Mouse (Mus musculus) hindbrain, embryonic 11.5 days (tissue): ENCODE measurements at regions not wholly inside any gene's neighbourhood (a gene's known extent, or its start where the extent isn't known, plus 50 kb on each side); places are given as distances from the start of the nearest gene placed in this dataset.

Source experiments
- ATAC-seq: fragments of 200-750 bp; cut with Nextera tagmentation; 2 replicates; pipeline ENCODE4 v1.8.0; 2017; ENCODE audit warnings: mild to moderate bottlenecking, moderate TSS enrichment, moderate library complexity; ENCODE audit not compliant: low FRiP score
- DNase-seq: peaks from one replicate; pipeline ENCODE4 v3.0.0-alpha.2; 2015; ENCODE audit warnings: low spot score
- H3K27ac ChIP-seq: fragments of 300-500 bp; sonication (generic); 2 replicates; pipeline ENCODE4 v1.5.1; 2014; ENCODE audit warnings: mild to moderate bottlenecking, low read depth, low read length
- H3K27me3 ChIP-seq: fragments of 300-500 bp; sonication (generic); 2 replicates; pipeline ENCODE4 v1.6.1; 2014; ENCODE audit warnings: mild to moderate bottlenecking, low read length, moderate library complexity, mixed read lengths; ENCODE audit not compliant: control insufficient read depth, insufficient read depth
- H3K36me3 ChIP-seq: fragments of 300-500 bp; sonication (generic); 2 replicates; pipeline ENCODE4 v1.6.1; 2014; ENCODE audit warnings: mild to moderate bottlenecking, low read length, moderate library complexity, mixed read lengths; ENCODE audit not compliant: control insufficient read depth, insufficient read depth
- H3K4me1 ChIP-seq: fragments of 300-500 bp; sonication (generic); replicated peaks from 2 replicates; pipeline ENCODE4 v1.6.1; 2014; ENCODE audit warnings: low read length, mixed read lengths; ENCODE audit not compliant: control insufficient read depth, insufficient read depth
- H3K4me2 ChIP-seq: fragments of 300-500 bp; sonication (generic); replicated peaks from 2 replicates; pipeline ENCODE4 v1.6.1; 2014; ENCODE audit warnings: mild to moderate bottlenecking, low read depth, low read length
- H3K4me3 ChIP-seq: fragments of 300-500 bp; sonication (generic); 2 replicates; pipeline ENCODE4 v1.5.1; 2014; ENCODE audit warnings: low read depth, low read length
- H3K9ac ChIP-seq: fragments of 300-500 bp; sonication (generic); 2 replicates; pipeline ENCODE4 v1.6.1; 2014; ENCODE audit warnings: low read depth, low read length
- H3K9me3 ChIP-seq: fragments of 300-500 bp; sonication (generic); 2 replicates; pipeline ENCODE4 v1.6.1; 2016; ENCODE audit warnings: low read length; ENCODE audit not compliant: control insufficient read depth
- WGBS: fragments of 180-500 bp; shearing (Covaris S2); extraction: QIAGEN DNeasy Blood & Tissue Kit; methylation state at CpG from one replicate; pipeline ENCODE4 v1.1.7; 2014; 5-methylcytosine and 5-hydroxymethylcytosine counted together

DNA sequence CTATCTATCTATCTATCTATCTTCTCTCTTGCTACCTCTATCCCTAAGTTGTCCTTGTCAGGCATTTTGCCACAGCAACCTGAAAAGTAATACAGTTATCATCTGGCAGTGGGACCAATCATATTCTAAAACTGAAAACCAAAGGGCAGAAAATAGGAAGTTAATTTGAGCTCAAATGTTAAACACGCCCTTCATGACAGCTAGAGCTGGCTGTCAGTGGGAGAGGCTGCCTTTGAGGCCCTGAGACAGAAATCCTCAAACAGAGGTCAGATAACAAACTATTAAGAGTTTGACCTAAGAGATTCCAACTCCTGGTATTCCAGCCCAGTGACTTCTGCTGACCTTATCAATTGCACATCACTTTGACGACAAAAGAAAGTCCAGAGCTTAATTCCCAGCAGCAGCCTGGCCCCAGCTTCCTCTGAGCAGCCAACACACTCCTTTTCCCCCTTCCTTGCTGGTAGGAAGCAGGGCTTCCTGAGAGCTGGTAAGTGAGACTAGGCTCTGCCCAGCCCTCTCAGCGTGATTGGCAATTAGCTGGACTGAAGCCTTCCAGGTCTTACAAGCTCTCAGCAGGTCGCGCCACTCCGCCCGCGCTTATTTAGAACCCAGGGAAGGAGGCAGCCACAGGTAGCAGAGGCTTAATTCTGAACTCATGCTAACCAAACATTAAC lies 250.0 kb downstream of the Sec61b start:
- Histone ChIP-seq H3K4me2 (no peak overlapping the region), H3K36me3 (no peaks in the 10 kb centered on the region), H3K4me1 (no peaks in the 10 kb centered on the region), H3K9ac (no peak overlapping the region), H3K27me3 (no peaks in the 10 kb centered on the region), H3K27ac (no peak overlapping the region), H3K9me3 (no peaks in the 10 kb centered on the region), H3K4me3 (no peak overlapping the region)
- WGBS, result 6% methylated on average over 8 of the region's 8 CpGs
- DNase-seq (peak; percentile 18), ATAC-seq (no peak)

DNA sequence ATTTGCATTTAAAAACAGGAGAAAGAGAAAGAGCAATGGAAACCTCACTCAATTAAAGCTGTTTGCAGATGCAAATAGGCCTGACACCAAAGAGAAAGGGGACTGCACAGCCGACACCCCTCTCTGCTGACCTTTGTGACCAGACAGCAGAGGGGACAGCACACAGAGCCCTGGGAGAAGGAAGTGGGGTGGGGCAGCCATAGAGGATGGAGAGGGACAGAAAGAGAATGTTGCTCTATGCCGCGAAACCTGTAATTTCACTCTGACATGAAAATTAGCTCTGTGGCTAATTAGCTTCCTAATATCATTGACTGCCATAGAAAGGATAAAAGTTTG lies 250.5 kb downstream of the Sec61b start:
- no peak overlapping the region for H3K4me2 ChIP-seq
- no peaks in the 10 kb centered on the region for H3K9me3 ChIP-seq
- no peaks in the 10 kb centered on the region for H3K36me3 ChIP-seq
- H3K4me3 ChIP-seq, result no peak overlapping the region
- H3K27ac ChIP-seq, result no peak overlapping the region
- no peaks in the 10 kb centered on the region for H3K4me1 ChIP-seq
- no peaks in the 10 kb centered on the region for H3K27me3 ChIP-seq
- DNase-seq (no peak), ATAC-seq (no peak)
- no peak overlapping the region for H3K9ac ChIP-seq
- 12% methylated on average over 3 of the region's 3 CpGs for whole genome bisulfite sequencing

DNA sequence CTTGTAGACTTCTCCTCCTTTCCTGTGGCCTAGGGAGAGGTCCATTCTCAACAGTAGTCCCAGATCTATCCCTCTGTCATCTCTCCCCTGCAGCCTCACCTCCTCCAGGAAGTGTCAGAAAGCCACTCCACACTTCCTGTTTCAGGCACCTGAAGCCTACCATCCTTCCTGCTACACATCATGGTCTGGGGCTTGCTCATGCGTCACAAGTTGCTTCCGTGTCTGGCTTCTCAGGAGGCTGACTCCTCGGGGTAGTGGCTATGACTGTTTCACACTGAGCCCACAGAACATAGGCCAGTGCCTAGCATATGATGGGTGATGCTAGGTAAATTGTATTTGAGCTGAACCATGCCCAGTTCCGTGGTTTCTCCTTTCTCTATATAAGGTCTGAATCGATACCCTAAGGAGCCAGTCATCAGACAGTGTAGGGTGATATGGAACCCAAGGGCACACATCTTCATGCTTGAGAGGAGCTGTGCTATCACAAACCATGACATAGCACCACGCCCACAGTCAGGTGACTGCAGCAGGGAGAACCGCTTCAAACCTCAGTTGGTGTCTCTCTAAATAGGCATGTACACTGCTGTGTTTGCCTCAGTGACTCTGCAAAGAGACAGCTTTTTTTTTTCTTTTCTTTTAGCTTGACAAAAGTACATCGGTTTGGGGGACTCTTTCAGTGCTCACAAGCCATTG lies 272.2 kb downstream of the Sec61b start:
- H3K4me2 ChIP-seq, result no peak overlapping the region
- no peaks in the 10 kb centered on the region for H3K9me3 ChIP-seq
- DNase-seq, result no peak
- H3K36me3 ChIP-seq, result no peaks in the 10 kb centered on the region
- 86% methylated on average over 8 of the region's 8 CpGs for WGBS
- no peak overlapping the region for H3K4me3 ChIP-seq
- no peak overlapping the region for H3K9ac ChIP-seq
- no peaks in the 10 kb centered on the region for H3K4me1 ChIP-seq
- no peak overlapping the region for H3K27ac ChIP-seq
- no peaks in the 10 kb centered on the region for H3K27me3 ChIP-seq
- no peak for ATAC-seq

DNA sequence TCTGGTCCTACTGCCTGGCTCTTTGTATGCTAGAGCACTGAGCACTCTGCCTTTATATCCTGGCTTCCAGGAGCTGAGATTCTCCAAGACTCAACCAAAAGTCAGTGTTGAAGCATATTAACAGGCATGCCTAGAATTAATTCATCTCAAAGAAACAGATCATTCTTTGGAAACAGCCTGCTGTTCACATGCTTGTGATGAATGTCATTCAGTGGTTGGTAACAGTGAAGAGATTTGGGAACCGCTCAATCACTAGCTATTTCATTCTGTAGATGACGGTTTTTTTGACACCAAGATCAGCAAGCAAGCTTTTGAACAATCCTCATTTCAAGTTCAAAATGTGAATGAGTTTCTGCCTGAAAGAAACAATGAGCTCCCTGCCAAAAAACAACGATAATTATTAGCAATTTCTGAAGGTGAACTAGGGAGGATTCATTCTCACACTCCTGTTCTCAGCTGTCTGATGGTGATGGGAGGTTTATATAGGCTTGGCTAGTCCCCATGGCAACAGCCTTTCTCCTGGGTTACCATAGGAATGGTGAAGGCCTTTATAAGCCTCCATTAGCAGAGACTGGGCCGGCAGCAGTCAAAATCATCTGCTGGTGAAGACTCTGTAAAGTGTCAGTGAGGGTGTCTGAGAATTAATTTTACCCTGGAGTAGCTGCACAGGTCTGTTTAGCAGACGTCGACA lies 272.6 kb upstream of the Nr4a3 start:
- DNase-seq, result peak; percentile 62

DNA sequence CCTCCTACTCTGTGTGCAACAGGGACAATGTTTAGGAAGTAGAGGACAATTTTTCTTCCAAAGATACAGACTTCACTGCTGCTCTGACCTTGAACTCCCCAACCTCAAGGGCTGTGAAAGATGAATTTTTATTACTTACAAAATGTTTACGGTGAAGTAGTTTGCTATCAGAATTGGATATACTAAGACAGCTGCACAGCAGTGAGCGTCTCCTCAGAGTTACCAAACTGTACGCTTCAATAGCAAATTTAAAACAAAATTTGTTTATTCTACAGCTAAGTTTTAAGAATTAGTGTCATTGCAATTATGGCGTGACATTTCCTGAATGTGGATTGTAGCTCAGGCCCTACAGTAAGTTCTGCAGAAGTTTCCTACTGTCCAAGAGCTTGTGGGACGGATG lies 270.3 kb upstream of the Nr4a3 start:
- H3K4me2 ChIP-seq, result no peak overlapping the region
- no peak overlapping the region for H3K27ac ChIP-seq
- H3K4me1 ChIP-seq, result no peaks in the 10 kb centered on the region
- ATAC-seq (no peak), DNase-seq (no peak)
- H3K9me3 ChIP-seq, result no peaks in the 10 kb centered on the region
- no peak overlapping the region for H3K9ac ChIP-seq
- H3K27me3 ChIP-seq, result no peaks in the 10 kb centered on the region
- H3K36me3 ChIP-seq, result no peaks in the 10 kb centered on the region
- 94% methylated on average over 5 of the region's 5 CpGs for WGBS
- H3K4me3 ChIP-seq, result no peak overlapping the region

More for the DNA sequence above, 272.6 kb upstream of the Nr4a3 start:
- Histone ChIP-seq H3K36me3 (no peaks in the 10 kb centered on the region), H3K9ac (no peak overlapping the region), H3K4me1 (no peaks in the 10 kb centered on the region), H3K27ac (no peak overlapping the region), H3K9me3 (no peaks in the 10 kb centered on the region), H3K27me3 (no peaks in the 10 kb centered on the region), H3K4me2 (no peak overlapping the region), H3K4me3 (no peak overlapping the region)
- WGBS, result 60% methylated on average over 6 of the region's 6 CpGs
- ATAC-seq, result peak; percentile 68

DNA sequence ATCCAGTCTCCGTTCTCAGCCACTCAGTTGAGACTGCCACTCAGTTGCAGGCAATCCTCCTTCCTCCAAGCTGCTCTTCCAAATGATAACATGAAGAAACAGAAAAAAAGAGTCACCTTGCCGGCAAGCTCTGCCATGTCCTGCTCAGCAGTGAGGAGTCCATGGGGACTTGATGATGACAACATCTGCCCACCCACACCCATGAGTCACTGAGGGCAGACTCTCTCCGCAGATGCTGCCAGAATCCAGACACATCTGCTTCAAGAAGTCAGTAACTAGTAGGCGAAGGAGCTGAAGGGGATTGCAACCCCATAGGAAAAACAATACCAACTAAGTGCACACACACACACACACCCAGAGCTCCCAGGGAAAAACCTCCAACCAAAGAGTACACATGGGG lies 263.9 kb upstream of the Nr4a3 start:
- WGBS, result 85% methylated on average over 4 of the region's 4 CpGs
- no peak overlapping the region for H3K4me3 ChIP-seq
- H3K4me2 ChIP-seq, result no peak overlapping the region
- H3K9ac ChIP-seq, result no peak overlapping the region
- no peak overlapping the region for H3K27ac ChIP-seq
- no peaks in the 10 kb centered on the region for H3K4me1 ChIP-seq
- no peaks in the 10 kb centered on the region for H3K36me3 ChIP-seq
- DNase-seq (no peak), ATAC-seq (no peak)
- no peaks in the 10 kb centered on the region for H3K9me3 ChIP-seq
- no peaks in the 10 kb centered on the region for H3K27me3 ChIP-seq

DNA sequence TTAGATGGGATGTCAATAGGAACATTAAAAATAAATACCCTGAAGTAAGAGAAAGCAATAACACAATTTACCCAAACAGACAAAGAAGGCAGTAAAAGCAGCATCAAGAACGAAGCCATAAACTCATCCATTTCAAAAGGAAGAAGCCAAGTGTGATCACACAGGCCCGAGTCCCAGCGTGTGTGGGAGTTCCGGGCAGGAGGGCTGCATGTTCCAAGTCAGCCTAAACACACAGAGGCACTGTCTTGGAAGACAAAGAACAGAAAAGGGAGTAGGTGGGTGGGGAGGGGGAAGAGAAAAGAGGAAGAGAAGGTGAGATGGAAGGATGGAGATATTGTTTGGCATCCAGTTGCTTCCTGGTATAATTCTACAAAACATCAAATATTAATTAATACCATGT lies 248.0 kb upstream of the Nr4a3 start:
- WGBS, result 77% methylated on average over 4 of the region's 4 CpGs
- H3K27me3 ChIP-seq, result no peaks in the 10 kb centered on the region
- H3K27ac ChIP-seq, result no peak overlapping the region
- no peaks in the 10 kb centered on the region for H3K9me3 ChIP-seq
- H3K4me1 ChIP-seq, result no peaks in the 10 kb centered on the region
- no peak overlapping the region for H3K4me3 ChIP-seq
- H3K4me2 ChIP-seq, result no peak overlapping the region
- DNase-seq (no peak), ATAC-seq (no peak)
- no peaks in the 10 kb centered on the region for H3K36me3 ChIP-seq
- no peak overlapping the region for H3K9ac ChIP-seq

DNA sequence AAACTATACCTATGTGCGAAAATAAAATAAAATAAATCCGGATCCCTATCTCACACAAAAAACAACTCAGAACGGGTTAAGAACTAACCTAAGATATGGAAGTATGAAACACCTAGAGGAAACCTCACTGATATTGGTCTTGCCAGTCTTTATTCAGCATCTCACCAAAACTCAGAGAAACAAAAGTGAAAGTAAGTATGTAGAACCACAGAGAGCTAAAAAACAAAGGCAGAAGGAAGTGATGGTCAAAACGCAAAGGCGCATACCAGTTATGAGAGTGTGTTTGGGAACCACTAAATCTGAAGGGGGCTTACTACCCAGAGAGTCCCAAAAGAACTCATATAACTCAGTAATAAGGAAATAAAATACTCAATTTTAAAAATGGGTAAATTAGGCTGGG lies 245.8 kb upstream of the Nr4a3 start:
- Histone ChIP-seq H3K9me3 (no peaks in the 10 kb centered on the region), H3K27ac (no peak overlapping the region), H3K4me3 (no peak overlapping the region), H3K9ac (no peak overlapping the region), H3K4me2 (no peak overlapping the region), H3K27me3 (no peaks in the 10 kb centered on the region), H3K36me3 (no peaks in the 10 kb centered on the region), H3K4me1 (no peaks in the 10 kb centered on the region)
- 92% methylated on average over 5 of the region's 5 CpGs for WGBS
- DNase-seq (no peak), ATAC-seq (no peak)

DNA sequence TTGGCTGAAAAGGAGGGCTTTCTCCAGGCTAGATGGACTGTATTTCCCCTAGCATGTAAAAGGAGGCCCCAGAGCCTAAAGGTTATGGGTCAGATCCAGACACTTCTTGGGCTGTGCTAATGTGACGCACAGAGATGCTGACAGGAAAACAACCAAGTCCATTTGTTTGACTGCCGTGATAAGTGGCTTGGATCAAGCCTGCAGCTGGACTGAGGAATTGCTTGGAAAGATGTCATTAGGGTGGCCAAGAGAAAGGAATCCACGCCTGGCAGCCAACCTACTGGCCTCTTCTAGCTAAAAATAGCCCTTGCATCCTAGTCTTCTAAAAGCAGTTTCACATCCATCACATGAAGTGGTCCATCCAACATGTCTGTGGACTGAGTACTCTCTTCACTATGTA lies 241.8 kb upstream of the Nr4a3 start:
- no peaks in the 10 kb centered on the region for H3K27me3 ChIP-seq
- 82% methylated on average over 3 of the region's 3 CpGs for WGBS
- H3K4me2 ChIP-seq, result no peak overlapping the region
- no peak overlapping the region for H3K27ac ChIP-seq
- no peaks in the 10 kb centered on the region for H3K4me1 ChIP-seq
- H3K4me3 ChIP-seq, result no peak overlapping the region
- H3K9ac ChIP-seq, result no peak overlapping the region
- no peaks in the 10 kb centered on the region for H3K36me3 ChIP-seq
- H3K9me3 ChIP-seq, result no peaks in the 10 kb centered on the region
- DNase-seq (no peak), ATAC-seq (no peak)
